Mouse (Mus musculus): ENCODE measurements around the gene Fam151a.
A peak's percentile ranks its signal among the peaks of the same experiment; 100 is the strongest.
"Not testable (repeated sequence)": the region's sequence is repeated elsewhere in the genome, so short reads cannot be mapped to it uniquely, and the experiment has no call there.

Fam151a gene

GRCm38 (mm10) chr4:106733636-106734035, at the start of gene Fam151a:
TSS of gene Fam151a (plus strand) at chr4:106733889.
- DNase-seq = no peak

- DNase-seq = no peak
Observed at GRCm38 (mm10) chr4:106688636-106689296, 44.9 kb upstream of the Fam151a start.

- DNase-seq = no peak
Observed at GRCm38 (mm10) chr4:106693841-106694430, 39.8 kb upstream of the Fam151a start.

GRCm38 (mm10) chr4:106699989-106700388, 33.7 kb upstream of the Fam151a start:
- no peak for DNase-seq

GRCm38 (mm10) chr4:106700798-106701197, 32.9 kb upstream of the Fam151a start:
- DNase-seq = no peak

DNA sequence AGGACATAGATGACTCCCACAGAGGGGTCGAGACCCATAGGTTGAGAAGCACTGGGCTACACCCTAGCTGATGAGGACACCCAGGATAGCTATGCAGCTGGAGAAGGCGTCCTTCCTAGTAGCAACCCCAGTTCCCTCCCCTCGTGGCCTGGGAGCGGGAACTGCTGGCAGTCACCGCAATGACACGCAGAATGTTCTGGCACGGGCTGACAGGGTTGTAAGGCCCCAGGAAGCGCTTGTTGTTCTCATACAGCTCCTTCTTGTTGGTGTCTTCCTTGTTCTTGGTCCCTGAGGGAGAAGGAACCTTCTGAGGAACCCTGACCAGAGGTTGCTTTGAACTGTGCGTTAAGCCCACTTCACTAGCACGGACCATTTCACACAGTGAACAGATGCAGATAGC, 29.7 kb upstream of the Fam151a start:
- no peak for DNase-seq

DNA sequence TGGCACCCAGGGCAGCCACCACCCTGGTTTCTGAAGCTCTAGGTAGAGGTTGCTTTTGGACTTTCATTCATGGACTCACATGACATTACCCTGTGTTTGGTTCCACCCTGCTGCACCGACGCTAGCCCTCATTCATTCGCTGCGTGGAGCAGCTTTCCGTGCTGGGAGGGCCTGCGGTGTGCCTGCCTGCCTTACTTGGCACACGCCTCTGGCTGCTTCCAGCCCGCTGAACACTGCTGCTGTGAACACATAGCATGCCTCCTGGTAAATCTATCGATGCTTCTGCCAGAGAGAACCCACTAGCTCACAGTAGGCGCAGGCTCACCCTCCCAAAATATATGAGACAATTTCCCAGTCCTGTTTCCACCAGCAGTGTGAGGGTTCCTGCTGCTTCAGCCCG, 29.3 kb upstream of the Fam151a start:
- DNase-seq = peak; percentile 21

DNA sequence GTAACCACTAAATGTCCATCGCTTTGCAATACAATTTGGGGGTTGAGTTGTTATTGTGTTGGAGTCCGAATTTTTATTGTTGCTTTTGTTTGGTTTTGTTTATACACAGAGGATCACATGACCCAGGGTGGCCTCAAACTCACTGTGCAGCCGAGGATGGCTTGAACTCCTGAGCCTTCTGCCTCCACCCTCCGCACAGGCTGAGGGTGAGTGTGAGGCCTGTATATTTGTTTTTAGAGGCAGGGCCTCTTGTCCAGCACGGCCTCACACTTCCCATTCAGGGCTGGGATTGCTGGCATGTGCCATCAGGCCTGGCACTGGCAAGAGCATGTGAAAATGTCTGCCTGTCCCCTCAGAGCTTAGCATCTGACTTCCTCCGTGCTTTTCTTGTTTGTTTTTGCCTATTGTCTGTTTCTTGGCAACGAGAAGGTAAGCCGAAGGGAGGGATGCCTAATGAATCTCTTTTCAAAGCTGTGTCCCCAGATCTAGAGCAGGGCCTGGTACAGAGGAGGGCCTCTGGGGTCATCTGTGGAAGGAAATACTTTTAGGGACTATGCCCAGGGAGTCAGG, 28.5 kb upstream of the Fam151a start:
- no peak for DNase-seq

DNA sequence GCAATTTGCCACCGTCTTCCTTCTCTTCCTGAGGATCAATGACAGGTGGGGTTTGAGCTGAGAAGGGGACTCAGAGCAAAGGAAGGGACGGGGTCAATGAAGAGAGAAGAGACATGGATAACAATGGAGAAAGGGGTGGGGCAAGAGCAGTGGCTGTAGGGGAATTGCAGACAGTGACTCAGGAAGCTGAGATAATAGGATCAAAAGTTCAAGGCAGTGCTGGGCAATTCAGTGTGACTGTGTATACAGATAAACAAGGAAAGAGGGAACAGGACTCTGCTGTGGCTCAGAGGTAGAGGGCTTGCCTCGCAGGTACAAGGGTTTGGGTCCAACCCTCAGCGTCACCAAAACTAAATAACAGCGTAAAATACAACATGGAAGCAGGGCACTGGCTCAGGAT, 25.7 kb upstream of the Fam151a start:
- no peak for DNase-seq

GRCm38 (mm10) chr4:106708408-106708807, 25.3 kb upstream of the Fam151a start:
- DNase-seq = peak; percentile 79

DNA sequence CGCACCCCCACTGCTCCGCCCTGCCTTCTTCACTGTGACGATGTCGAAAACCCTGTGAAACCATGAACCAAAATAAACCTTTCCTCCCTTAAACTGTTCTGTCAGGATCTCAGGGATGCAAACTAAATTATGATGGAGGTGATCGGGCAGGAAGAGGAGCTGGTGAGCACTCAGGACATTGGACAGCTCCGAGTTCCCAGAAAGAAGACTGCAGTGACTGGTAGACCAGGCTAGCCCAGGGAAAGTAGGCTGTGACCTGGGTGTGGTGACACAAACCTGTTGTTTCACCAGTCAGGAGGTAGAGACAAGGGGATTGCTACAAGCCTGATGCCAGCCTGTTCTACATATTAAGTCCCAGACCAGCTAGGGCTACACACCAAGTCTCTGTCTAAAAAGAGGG, 20.1 kb upstream of the Fam151a start:
- no peak for DNase-seq

GRCm38 (mm10) chr4:106720631-106721030, 13.1 kb upstream of the Fam151a start:
- no peak for DNase-seq

DNA sequence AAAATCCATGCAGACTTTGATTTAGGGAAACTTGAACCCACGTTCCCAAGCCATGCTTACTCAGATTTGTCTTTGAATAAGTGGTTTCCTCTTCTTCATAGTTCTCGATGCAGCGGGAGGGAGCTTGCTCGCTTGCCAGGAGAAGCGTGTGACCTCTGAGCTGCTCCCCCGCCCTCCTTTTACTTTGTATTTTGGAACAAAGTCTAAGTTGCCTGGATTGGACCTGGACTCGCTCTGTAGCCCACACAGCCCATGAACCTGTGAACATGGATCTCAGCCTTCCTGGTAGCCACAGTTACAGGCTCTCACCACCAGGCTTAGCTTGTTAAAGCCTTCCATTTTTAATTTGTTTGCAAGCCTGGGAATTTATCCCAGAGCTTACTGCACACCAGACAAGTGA, 2.9 kb upstream of the Fam151a start, which contains the start of gene Mroh7:
Gene Mroh7 (minus strand): TSS at position 112 of the 400 bp plus-strand sequence.
- no peak for DNase-seq

DNA sequence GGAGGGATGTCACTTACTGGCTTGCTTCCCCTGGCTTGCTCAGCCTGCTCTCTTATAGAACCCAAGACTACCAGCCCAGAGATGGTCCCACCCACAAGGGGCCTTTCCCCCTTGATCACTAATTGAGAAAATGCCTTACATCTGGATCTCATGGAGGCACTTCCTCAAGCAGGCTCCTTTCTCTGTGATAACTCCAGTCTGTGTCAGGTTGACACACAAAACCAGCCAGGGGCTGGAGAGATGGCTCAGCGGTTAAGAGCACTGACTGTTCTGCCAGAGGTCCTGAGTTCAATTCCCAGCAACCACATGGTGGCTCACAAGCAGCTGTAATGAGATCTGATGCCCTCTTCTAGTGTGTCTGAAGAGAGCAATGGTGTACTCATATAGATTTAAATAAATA, 3.2 kb downstream of the Fam151a start:
- not testable (repeated sequence) for DNase-seq

GRCm38 (mm10) chr4:106737904-106738303, 4.2 kb downstream of the Fam151a start:
- DNase-seq = no peak

DNA sequence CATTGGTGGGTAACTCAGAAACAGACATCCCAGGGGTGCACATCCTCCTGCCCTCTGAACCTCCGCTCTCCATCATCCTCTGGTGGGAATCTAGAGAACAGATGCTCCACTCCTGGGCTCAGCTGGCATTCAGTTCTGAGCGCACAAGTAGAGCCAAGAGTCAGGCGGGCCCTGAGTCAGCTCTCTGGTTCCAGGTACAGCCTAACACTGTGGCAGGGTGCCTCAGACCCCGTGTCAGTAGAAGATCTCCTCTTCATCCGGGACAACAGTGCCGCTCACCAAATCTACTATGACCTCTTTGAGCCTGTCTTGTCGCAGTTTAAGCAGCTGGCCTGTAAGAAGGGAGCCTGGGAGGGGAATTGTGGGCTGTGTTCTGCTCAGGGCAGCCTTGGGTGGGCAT, 12.2 kb downstream of the Fam151a start:
- no peak for DNase-seq

- DNase-seq = no peak
Observed at GRCm38 (mm10) chr4:106747001-106747580, 13.4 kb downstream of the Fam151a start.

- DNase-seq = peak; percentile 48
Observed at GRCm38 (mm10) chr4:106749699-106750098, 16.0 kb downstream of the Fam151a start.

DNA sequence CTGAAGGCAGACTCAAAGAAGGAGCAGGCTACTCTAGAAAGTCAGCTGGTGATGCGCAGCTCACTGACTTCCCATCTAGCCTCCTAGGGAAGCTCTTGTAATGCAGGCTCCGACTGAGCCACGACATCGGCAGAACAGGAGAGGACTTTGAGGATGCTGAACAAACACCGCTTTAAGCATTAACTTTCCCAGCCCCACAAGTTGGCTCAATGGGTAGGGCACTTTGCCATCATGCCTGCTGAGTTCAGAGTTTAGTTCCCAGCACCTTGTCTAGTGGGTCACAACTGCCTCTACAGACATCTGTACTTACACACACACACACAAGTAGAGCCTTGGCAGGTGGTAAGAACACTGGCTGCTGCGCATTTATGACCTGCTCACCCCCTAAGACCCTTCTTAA, 18.0 kb downstream of the Fam151a start:
- no peak for DNase-seq

DNA sequence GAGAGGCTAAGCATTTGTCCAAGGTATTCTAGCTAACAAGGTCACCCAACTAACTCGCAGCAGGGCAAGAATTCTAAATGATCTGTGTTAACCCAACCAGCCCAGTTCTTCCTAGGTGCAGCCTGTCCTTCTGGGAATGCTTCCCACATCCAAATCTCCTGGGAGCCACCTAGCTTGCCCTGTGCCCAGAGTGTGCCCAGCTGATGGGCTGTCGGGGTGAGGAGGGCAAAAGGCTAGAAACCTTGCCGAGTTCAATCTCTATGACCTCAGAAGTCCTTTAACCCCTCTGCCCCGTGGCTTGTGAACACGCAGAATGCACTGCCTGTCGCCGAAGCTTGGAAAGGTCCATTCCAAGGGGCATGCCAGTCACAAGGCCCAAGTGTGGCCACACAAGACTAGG, 30.5 kb downstream of the Fam151a start:
- no peak for DNase-seq

- no peak for DNase-seq
Observed at GRCm38 (mm10) chr4:106769306-106769705, 35.6 kb downstream of the Fam151a start.

DNA sequence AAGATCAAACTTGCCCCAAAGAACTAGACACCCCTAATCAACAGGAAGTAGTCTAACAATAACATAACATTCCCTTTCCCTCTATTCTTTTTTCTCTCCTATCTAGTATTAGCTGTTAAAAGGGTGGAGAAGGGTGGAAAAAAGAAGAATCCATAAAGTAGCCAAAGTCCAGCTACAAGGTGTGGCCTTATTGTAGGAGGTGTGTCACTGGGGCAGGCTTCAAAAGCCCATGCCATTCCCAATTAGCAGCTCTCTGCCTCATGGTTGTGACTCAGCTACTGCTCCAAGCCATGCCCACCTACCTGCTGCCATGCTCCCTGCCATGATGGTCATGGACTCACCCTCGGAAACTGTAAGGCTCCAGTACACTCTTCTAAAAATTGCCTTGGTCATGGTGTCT, 38.9 kb downstream of the Fam151a start:
- no peak for DNase-seq

DNA sequence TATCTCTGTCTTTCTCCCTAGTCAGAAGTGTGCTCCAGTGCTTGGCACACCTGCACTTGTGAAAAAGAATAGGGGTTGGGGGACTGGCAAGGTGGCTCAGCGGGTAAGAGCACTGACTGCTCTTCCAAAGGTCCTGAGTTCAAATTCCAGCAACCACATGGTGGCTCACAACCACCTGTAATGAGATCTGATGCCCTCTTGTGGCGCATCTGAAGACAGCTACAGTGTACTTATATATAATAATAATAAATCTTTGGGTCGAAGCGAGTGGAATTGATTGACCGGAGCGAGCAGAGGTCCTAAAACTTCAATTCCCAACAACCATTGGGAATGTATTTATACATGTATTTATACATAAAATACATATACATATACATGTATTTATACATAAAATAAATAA, 42.1 kb downstream of the Fam151a start:
- DNase-seq = not testable (repeated sequence)

DNA sequence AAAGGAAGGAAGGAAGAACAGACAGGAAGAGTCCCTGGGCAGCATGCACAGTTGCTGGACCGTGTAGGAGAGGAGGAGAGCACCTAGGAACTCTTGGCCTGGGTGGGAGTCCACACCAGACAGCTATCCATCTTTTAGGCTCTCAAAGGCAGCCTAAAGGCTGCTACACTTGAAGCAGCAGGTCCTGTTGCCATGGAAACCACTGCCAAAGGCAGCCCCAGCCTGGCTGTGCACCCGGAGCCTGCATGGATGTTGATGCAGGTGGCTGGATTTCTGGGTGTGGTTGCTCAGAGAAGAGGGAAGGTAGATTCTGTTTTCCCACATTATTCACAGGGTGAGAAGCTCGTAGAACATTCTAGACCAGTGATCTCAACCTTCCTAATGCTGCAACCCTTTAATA, 43.3 kb downstream of the Fam151a start:
- DNase-seq = no peak
